Mouse (Mus musculus) heart, adult 2 months (tissue): ENCODE data around the gene Lyz1. TPM values are rescaled to one million over a fixed set of nuclear protein-coding genes. Genes with fewer than 3 reads are reported as not detected.
"Not testable (repeated sequence)": the region's sequence is repeated elsewhere in the genome, so short reads cannot be mapped to it uniquely, and the experiment has no call there.

Experiments
- DNase-seq, 2 experiments: peaks; one replicate each; pipeline ENCODE4 v3.0.0; 2021
- H3K27ac ChIP-seq: fragments of 200-600 bp; 2 replicates; pipeline ENCODE4 v1.8.1; 2022
- H3K27me3 ChIP-seq: fragments of 200-500 bp; 2 replicates; pipeline ENCODE4 v1.6.1; 2012; ENCODE audit warnings: mild to moderate bottlenecking, low read length, inconsistent platforms, mixed read lengths; ENCODE audit not compliant: control insufficient read depth, insufficient read depth
- H3K36me3 ChIP-seq: fragments of 200-500 bp; 2 replicates; pipeline ENCODE4 v1.6.1; 2012; ENCODE audit warnings: low read length, inconsistent platforms; ENCODE audit not compliant: control insufficient read depth, insufficient read depth
- H3K4me1 ChIP-seq: fragments of 200-500 bp; 2 replicates; pipeline ENCODE4 v1.6.1; 2011; ENCODE audit warnings: low read length; ENCODE audit not compliant: control insufficient read depth, insufficient read depth
- H3K4me3 ChIP-seq: fragments of 200-600 bp; 2 replicates; pipeline ENCODE4 v1.8.1; 2022
- H3K79me2 ChIP-seq: fragments of 200-500 bp; replicated peaks from 2 replicates; pipeline ENCODE4 v1.6.1; 2012; ENCODE audit warnings: mild to moderate bottlenecking, inconsistent platforms, low read length, moderate library complexity, mixed read lengths; ENCODE audit not compliant: control insufficient read depth, insufficient read depth
- H3K9ac ChIP-seq: fragments of 200-500 bp; 2 replicates; pipeline ENCODE4 v1.6.1; 2012; ENCODE audit warnings: low read depth, mild to moderate bottlenecking, control low read depth, inconsistent platforms, low read length, mixed read lengths
- CTCF ChIP-seq: fragments of 200-600 bp; IDR thresholded peaks from 2 replicates; pipeline ENCODE4 v1.8.1; 2022; ENCODE audit warnings: antibody characterized with exemption, mild to moderate bottlenecking, moderate library complexity
- EP300 ChIP-seq: fragments of 200-500 bp; IDR thresholded peaks from 2 replicates; pipeline ENCODE4 v1.6.1; 2011; ENCODE audit warnings: low read depth, low read length, control low read depth; ENCODE audit not compliant: insufficient read depth
- POLR2A ChIP-seq: fragments of 200-500 bp; IDR thresholded peaks from 2 replicates; pipeline ENCODE4 v1.6.1; 2011; ENCODE audit warnings: mild to moderate bottlenecking, low read depth, low read length, control low read depth; ENCODE audit not compliant: insufficient read depth
- WGBS: fragments of 180-500 bp; shearing (Covaris S2); methylation state at CpG from one replicate; pipeline ENCODE4 v1.1.7; 2018; 5-methylcytosine and 5-hydroxymethylcytosine counted together
- intact Hi-C: fragments of 180-260 bp; cut with DNase I; formaldehyde crosslinking; loops from one replicate; pipeline ENCODE4 v1.15.1; 2025
- polyA plus RNA-seq: library from polyadenylated mRNA; depleted of rRNA; stranded (reverse); fragments of >200 nt; gene quantifications from 2 replicates; pipeline ENCODE4 v1.2.3, GENCODE M21; 2012
- total RNA-seq, 2 experiments: library from RNA; stranded (reverse); gene quantifications; 2 replicates each; pipeline ENCODE4 v1.2.3; 2021

The Lyz1 gene
- total and polyA plus RNA-seq, 3 experiments = 4.8 to 18.8 (median 13.2) TPM

- Histone ChIP-seq H3K27me3 (no peaks in the 10 kb centered on the region), H3K79me2 (no peaks in the 10 kb centered on the region), H3K27ac (no peak overlapping the region), H3K9ac (no peak overlapping the region), H3K36me3 (no peaks in the 10 kb centered on the region), H3K4me3 (no peak overlapping the region), H3K4me1 (no peaks in the 10 kb centered on the region)
- DNase-seq = no peak
- no peak for TF ChIP-seq EP300
- TF ChIP-seq POLR2A = no peak
- no peak for TF ChIP-seq CTCF
- intact Hi-C loops = no loop called here
- WGBS = 66% methylated on average over 7 of the region's 7 CpGs
These were observed 11.2 kb downstream of the Lyz1 start for GRCm38 (mm10) chr10:117281381-117281920.

GRCm38 (mm10) chr10:117280000-117280399 lies 12.7 kb downstream of the Lyz1 start:
- intact Hi-C loops = loop anchor here (10.0 kb wide), 1 partner anchor 45 kb away; no protein-coding TSS in a partner anchor
- no peak for TF ChIP-seq CTCF
- Histone ChIP-seq H3K27ac (no peak overlapping the region), H3K36me3 (no peaks in the 10 kb centered on the region), H3K9ac (no peak overlapping the region), H3K4me3 (no peak overlapping the region), H3K4me1 (no peaks in the 10 kb centered on the region), H3K27me3 (no peaks in the 10 kb centered on the region), H3K79me2 (no peaks in the 10 kb centered on the region)
- 53% methylated on average over 1 of the region's 1 CpGs for WGBS
- peak in 1 of 2 experiments; percentile 25 for DNase-seq

GRCm38 (mm10) chr10:117278510-117278909 lies 14.2 kb downstream of the Lyz1 start:
- not testable (repeated sequence) for H3K4me1 ChIP-seq, H3K9ac ChIP-seq, H3K27me3 ChIP-seq, H3K4me3 ChIP-seq, H3K27ac ChIP-seq, H3K36me3 ChIP-seq, DNase-seq, H3K79me2 ChIP-seq
- 34% methylated on average over 2 of the region's 2 CpGs for WGBS
- intact Hi-C loops = loop anchor here (10.0 kb wide), 1 partner anchor 46 kb away; no protein-coding TSS in a partner anchor

- not testable (repeated sequence) for H3K36me3 ChIP-seq, H3K4me3 ChIP-seq, H3K79me2 ChIP-seq, H3K27me3 ChIP-seq, H3K9ac ChIP-seq, H3K4me1 ChIP-seq, H3K27ac ChIP-seq, DNase-seq
- WGBS = 69% methylated on average over 9 of the region's 9 CpGs
- intact Hi-C loops = loop anchor here (10.0 kb wide), 1 partner anchor 47 kb away; no protein-coding TSS in a partner anchor
These were observed 14.9 kb downstream of the Lyz1 start for GRCm38 (mm10) chr10:117277779-117278178.

- Histone ChIP-seq H3K9ac (no peak overlapping the region), H3K36me3 (no peaks in the 10 kb centered on the region), H3K27me3 (no peaks in the 10 kb centered on the region), H3K4me3 (no peak overlapping the region), H3K27ac (no peak overlapping the region), H3K4me1 (no peaks in the 10 kb centered on the region), H3K79me2 (no peaks in the 10 kb centered on the region)
- no peak for DNase-seq
- intact Hi-C loops = loop anchor here (10.0 kb wide), 1 partner anchor 49 kb away; no protein-coding TSS in a partner anchor
- TF ChIP-seq POLR2A (no peak), CTCF (no peak), EP300 (no peak)
- 78% methylated on average over 10 of the region's 10 CpGs for WGBS
These were observed 16.8 kb downstream of the Lyz1 start for GRCm38 (mm10) chr10:117275681-117276369.

- H3K27ac ChIP-seq, H3K9ac ChIP-seq, DNase-seq, H3K27me3 ChIP-seq, H3K4me3 ChIP-seq, H3K4me1 ChIP-seq, H3K79me2 ChIP-seq, H3K36me3 ChIP-seq: not testable (repeated sequence)
- 76% methylated on average over 4 of the region's 7 CpGs for WGBS
- intact Hi-C loops = loop anchor here (10.0 kb wide), 1 partner anchor 50 kb away; no protein-coding TSS in a partner anchor
These were observed 18.0 kb downstream of the Lyz1 start for GRCm38 (mm10) chr10:117274645-117275044.
